Mouse (Mus musculus): ENCODE results near the gene Rnf40.

Gene Rnf40

DNA sequence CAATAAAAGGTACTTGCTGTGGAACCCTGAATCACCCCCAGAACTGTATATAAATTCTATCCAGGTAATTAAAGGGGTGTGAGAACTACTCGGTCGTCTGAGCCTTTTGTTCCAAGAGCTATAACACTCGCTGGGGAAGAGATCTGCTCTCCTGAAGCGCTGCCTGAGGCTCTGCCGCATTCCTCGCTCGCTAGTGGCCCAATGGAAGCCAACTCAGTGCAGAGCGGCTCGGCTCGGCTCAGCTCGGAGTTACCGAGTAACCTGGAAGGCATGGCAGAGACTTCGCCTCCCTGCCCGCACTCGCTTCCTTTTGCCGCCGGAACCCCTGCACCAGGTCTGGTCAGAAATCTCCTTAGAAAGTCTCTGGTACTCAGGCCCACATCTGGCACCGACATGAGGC, 63.5 kb downstream of the Rnf40 start:
- peak; percentile 25 for DNase-seq

DNA sequence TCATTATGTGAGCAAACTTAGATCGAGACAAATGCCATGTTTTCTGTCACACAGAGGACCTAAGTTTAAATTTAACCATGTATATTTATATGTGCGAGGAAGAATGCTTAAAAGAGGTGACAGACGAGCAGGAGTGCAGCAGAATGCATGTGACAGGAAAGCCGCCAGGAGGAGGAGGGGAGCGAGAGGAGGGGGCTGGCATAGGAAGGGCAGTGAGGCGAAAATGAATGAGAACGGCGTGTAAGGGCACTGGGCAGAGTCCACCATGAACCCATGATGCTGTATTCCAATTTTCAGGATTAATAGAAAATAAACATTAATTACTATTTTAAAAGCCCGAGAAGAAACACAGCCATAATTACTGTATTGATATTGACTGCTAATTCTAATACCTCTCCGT, 65.8 kb downstream of the Rnf40 start:
- DNase-seq, result no peak

Measured in liver (tissue).